Mouse (Mus musculus) gastrocnemius, adult 2 months (tissue): ENCODE results near the gene Gm28044. TPM values are rescaled to one million over a fixed set of nuclear protein-coding genes. Genes with fewer than 3 reads are reported as not detected.
"Not testable (repeated sequence)": the region's sequence is repeated elsewhere in the genome, so short reads cannot be mapped to it uniquely, and the experiment has no call there.

Experiments
- DNase-seq: peaks from one replicate; pipeline ENCODE4 v3.0.0; 2022
- H3K27ac ChIP-seq: fragments of 200-600 bp; 2 replicates; pipeline ENCODE4 v1.8.1; 2022; ENCODE audit warnings: mild to moderate bottlenecking
- H3K4me3 ChIP-seq: fragments of 200-600 bp; 2 replicates; pipeline ENCODE4 v1.8.1; 2022; ENCODE audit warnings: mild to moderate bottlenecking, moderate library complexity
- CTCF ChIP-seq: fragments of 200-600 bp; IDR thresholded peaks from 2 replicates; pipeline ENCODE4 v1.8.1; 2022; ENCODE audit warnings: antibody characterized with exemption, mild to moderate bottlenecking, moderate library complexity
- intact Hi-C: fragments of 180-260 bp; cut with DNase I; formaldehyde crosslinking; loops from one replicate; pipeline ENCODE4 v1.15.1; 2025
- long read RNA-seq, 2 experiments: library from polyadenylated mRNA; stranded (forward); transcript quantifications; one replicate each; pipeline ENCODE4 v2.0.0; 2021
- total RNA-seq, 2 experiments: library from RNA; stranded (reverse); gene quantifications; 2 replicates each; pipeline ENCODE4 v1.2.3; 2021

Gm28044 gene
- 1 to 10 TPM; 1.2 to 1.6 TPM for total RNA-seq
- long read RNA-seq, experiment 1 = 0 reads
- long read RNA-seq, experiment 2 = 0 reads

DNA sequence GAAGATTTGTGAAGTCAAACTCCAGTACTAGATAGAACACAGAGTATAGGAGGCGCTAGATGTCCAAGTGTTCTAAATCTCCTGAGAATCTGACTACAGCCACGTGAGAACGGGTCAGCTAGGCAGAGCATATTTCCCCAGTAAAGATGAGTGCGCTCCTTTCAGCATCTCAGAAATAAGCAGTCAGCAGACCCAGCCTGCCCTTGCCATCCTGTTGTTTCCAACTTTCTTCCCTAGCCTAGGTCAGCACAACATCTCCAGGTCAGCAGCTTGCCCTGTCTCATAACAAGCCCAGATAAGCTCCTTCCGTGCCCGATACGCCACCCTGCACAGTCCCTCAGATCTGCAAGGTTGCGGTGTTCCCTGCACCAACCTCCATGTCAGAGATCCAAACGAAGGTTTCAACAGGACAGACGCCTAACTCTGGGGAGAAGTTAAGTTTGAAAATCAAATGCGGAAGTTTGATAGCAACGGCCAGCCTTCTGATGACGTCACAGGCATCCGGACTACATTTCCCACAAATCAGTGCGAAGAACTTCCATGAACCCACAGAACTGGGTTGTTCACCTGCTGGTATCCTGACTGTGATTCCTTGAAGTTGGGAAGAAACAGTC, at the start of gene Gm28044, which contains the start of gene Zfp953:
Gene Gm28044, minus strand, starts transcription at position 406 of the 614 bp plus-strand sequence.
Gene Zfp953, minus strand, starts transcription at position 475 of the 614 bp plus-strand sequence.
- TF ChIP-seq CTCF = peak; percentile 11; the same call in 1 of the 2 replicates
- peak; percentile 89 for DNase-seq

DNA sequence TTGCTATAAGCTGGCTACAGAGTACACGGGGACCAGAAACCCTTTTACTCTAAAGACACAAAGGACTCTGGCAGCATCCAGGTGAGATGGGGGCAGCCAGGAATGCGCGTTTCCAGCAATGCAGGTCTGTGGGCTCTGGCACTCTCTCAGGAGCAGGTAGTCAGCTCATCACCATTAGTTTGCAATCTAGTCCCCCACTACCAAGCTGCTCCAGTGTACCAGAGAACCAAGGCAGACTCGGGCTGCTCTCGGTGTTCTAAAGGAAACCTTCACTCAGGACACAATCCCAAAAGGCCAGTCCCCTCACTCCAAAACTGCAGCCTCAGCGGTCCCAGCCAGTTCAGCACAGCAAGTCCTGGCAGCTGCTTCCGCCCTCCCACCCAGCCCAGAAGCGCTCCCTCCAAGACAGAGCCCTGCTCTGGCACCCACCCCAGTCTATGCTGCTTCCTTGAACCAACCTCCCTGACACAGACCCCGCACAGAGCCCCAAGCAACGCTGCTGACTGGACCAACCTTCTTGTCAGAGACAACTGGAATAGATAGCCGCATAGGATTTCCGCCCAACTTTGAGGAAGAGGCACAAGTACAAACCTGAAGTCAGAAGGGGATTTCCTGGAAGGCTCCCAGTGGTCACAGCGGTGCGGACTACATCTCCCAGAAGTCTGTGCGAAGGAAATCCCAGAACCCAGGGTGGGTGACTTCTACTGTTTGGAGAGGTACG, 39.0 kb upstream of the Gm28044 start, which contains the start of gene Zfp429:
Gene Zfp429, minus strand, starts transcription at position 637 of the 721 bp plus-strand sequence.
- intact Hi-C loops = loop anchor here (10.0 kb wide), 1 partner anchor 225 kb away; the partner anchor contains the start of gene Rsl1
- DNase-seq = peak; percentile 76
- Histone ChIP-seq H3K27ac (peak within 1 kb of the TSS; percentile 77), H3K4me3 (peak within 1 kb of the TSS; percentile 84)

More for the DNA sequence above, at the start of gene Gm28044, which contains the start of gene Zfp953:
- intact Hi-C loops = loop anchor here (1.0 to 5.0 kb wide), 2 partner anchors 27 to 42 kb away; no protein-coding TSS in a partner anchor
- peak within 1 kb of the TSS; percentile 90 for H3K4me3 ChIP-seq
- peak within 1 kb of the TSS; percentile 92 for H3K27ac ChIP-seq

DNA sequence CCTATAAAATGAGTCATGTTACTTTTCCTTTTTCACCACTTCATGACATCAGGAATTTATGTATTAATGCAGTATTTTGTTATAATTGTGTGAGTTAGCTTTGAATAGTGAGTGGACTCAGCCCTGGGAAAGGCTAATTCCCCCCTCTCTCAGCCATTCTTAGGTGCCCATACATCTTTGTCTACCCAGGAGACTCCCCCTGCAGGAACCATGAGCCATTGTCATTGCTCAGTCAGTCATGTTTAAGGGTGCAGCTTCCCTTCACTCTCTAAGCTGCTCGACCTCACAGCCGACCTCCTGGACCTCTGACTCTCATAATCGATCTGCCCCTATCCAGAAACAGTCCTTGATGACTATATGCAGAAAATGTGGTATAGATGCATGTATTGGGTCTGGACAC, 15.9 kb upstream of the Gm28044 start:
- DNase-seq, H3K4me3 ChIP-seq, H3K27ac ChIP-seq, intact Hi-C loops: not testable (repeated sequence)

DNA sequence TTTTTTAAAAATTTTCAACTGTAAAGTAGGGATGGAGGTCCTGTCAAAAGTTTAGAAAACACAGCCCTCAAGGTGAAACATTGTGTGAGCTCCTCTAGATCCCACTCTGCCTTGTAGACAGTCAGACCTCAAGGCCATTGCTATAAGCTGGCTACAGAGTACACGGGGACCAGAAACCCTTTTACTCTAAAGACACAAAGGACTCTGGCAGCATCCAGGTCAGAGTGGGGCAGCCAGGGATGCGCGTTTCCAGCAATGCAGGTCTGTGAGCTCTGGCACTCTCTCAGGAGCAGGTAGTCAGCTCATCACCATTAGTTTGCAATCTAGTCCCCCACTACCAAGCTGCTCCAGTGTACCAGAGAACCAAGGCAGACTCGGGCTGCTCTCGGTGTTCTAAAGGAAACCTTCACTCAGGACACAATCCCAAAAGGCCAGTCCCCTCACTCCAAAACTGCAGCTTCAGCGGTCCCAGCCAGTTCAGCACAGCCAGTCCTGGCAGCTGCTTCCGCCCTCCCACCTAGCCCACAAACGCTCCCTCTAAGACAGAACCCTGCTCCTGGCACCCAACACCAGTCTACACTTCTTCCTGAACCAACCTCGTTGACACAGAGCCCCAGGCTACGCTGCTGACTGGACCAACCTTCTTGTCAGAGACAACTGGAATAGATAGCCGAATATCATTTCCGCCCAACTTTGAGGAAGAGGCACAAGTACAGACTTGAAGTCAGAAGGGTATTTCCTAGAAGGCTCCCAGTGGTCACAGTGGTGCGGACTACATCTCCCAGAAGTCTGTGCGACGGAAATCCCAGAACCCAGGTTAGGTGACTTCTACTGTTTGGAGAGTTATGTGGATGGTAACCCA, 14.9 kb upstream of the Gm28044 start, which contains the start of the genes Gm28041 and Zfp456:
Gene Gm28041, minus strand, starts transcription at position 684 of the 862 bp plus-strand sequence.
Gene Zfp456, minus strand, starts transcription at position 761 of the 862 bp plus-strand sequence.
- intact Hi-C loops = not testable (repeated sequence)
- Histone ChIP-seq H3K27ac (peak within 1 kb of the TSS; percentile 65), H3K4me3 (peak within 1 kb of the TSS; percentile 73)
- peak; percentile 61 for DNase-seq

DNA sequence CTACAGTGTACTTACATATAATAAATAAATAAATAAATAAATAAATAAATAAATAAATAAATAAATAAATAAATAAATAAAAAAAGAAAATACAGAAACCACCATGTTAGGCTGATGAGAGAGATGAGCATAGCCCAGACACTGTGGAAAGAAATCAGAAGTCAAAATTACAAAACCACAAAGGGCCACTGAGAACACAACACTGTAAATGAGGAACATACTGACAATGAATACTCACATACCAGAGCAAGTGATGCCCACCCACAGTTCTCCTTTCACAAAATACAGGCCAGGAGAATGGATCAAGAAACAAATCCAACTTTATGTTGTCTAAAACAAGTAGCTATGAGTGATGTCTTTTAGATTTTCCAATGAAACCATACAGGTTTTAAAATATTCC, 8.5 kb downstream of the Gm28044 start:
- TF ChIP-seq CTCF = no peak
- Histone ChIP-seq H3K27ac (no peak overlapping the region), H3K4me3 (no peak overlapping the region)
- intact Hi-C loops = no loop called here
- no peak for DNase-seq

DNA sequence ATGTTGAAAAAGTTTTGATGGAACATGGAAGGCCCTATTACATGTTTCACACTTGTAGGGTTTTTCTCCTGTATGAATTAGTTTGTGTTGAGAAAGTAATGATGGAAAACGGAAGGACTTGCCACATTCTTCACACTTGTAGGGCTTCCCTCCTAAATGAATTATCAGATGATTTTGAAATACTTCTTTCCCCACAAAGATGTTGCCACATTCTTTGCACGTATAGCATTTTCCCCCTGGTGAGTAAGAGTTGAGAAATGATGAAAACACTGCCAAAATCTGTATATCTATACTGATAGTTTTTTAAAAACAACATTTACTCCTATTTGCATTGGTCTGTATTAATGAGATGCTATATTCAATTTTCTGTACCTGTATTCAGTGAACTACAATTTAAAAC, 16.9 kb downstream of the Gm28044 start:
- H3K27ac ChIP-seq = no peak overlapping the region
- H3K4me3 ChIP-seq = no peak overlapping the region
- intact Hi-C loops = no loop called here
- no peak for TF ChIP-seq CTCF
- DNase-seq = no peak

DNA sequence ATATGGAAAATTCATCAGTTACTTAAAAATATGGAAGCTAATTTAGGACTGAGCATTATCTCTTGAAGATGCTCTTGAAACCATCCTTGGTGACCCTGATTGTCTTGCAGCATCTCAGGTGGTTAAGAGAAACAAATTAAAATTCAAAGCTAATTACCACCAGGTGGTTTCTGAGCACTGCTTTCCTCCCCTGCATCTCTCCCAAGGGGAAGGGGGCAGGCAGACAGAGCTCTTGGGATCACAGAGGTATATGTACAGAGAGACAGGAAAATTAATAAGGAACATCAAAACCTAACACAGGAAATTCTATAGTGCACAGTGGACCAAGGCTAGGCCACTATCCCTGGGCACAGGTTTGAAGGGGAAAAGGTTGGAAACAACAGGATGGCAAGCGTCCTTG, 27.5 kb downstream of the Gm28044 start:
- intact Hi-C loops = loop anchor here (1.0 kb wide), 1 partner anchor 27 kb away; the partner anchor contains the start of genes Gm28044 and Zfp953
- peak overlapping the region; percentile 91 for H3K27ac ChIP-seq

DNA sequence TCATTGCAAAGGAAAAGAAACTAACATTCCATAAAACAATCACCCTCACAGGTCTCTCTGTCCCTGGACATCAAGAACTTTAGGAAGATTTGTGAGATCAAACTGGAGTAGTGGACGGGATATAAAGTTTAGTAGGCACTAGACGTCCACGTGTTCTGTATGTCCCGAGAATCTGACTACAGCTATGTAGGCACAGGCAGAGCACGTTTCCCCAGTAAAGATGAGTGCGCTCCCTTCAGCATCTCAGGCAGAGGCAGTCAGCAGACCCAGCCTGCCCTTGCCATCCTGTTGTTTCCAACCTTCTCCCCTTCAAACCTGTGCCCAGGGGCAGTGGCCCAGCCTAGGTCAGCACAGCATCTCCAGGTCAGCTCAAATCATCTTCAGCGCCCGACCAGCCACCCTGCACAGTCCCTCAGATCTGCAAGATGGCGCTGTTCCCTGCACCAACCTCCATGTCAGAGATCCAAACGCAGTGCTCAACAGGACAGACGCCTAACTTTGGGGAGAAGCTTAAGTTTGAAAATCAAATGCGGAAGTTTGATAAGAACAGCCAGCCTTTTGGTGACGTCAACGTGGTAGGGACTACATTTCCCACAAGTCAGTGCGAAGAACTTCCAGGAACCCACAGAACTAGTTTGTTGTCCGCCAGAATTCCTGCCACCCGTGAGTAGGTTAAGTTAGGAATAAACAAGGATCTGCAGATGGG, 28.2 kb downstream of the Gm28044 start, which contains the start of gene Zfp595:
Gene Zfp595, minus strand, starts transcription at position 552 of the 706 bp plus-strand sequence.
- peak; percentile 81 for DNase-seq
- Histone ChIP-seq H3K27ac (peak within 1 kb of the TSS; percentile 91), H3K4me3 (peak within 1 kb of the TSS; percentile 71)
- TF ChIP-seq CTCF = peak; percentile 66
- intact Hi-C loops = no loop called here

More for the DNA sequence above, 27.5 kb downstream of the Gm28044 start:
- peak overlapping the region; percentile 71 for H3K4me3 ChIP-seq
- no peak for TF ChIP-seq CTCF
- DNase-seq = no peak

DNA sequence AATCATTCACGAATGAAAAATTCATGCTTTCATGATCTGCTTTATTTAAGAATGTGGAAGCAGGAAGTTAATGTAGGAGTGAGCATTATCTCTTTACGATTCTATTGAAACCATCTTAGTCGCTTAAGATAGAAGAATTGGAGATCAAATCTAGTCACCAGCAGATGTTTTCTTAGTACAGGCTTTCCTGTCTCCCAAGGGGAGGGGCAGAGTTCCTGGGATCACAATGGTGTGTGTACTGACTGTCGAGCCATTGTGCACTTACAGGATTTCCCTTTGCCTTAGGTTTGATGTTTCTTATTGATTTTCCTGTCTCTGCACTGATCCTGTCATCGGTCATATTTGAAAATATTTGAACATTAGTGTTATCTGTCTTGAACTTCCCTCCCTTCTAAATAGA, 53.6 kb downstream of the Gm28044 start:
- Histone ChIP-seq H3K4me3 (peak overlapping the region; percentile 95), H3K27ac (peak overlapping the region; percentile 94)
- TF ChIP-seq CTCF = no peak
- no peak for DNase-seq
- intact Hi-C loops = loop anchor here (5.0 to 10.0 kb wide), 2 partner anchors 39 to 112 kb away; partner anchors contain the start of gene Zfp455

DNA sequence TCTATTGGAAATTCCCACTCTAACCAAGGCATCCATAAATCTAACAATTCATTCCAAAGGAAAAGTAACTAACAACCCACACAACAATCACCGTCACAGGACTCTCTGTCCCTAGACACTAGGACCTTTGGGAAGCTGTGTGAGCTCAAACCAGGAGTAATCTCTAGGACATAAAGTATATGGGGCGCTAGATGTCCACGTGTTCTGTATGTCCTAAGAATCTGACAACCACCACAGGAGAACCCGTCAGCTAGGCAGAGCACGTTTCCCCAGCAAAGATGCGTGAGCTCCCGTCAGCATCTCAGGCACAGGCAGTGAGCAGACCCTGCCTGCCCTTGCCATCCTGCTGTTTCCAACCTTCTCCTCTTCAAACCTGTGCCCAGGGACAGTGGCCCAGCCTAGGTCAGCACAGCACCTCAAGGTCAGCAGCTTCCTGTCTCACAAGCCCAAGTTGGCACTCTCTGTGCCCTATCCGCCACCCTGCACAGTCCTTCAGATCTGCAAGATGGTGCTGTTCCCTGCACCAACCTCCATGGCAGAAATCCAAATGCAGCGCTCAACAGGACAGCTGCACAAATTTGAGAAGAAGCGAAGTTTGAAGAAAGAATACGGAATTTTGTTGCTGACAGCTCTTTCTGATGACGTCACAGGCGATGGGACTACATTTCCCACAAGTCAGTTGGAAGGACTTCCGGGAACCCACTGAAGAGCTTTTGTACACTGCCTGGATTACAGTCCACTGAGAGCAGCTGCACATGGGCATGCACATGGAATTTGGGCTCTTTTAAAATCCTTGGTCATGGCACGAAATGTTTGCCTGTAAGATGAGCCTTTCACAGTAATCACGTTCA, 54.3 kb downstream of the Gm28044 start, which contains the start of gene Zfp457:
Gene Zfp457, minus strand, starts transcription at position 664 of the 851 bp plus-strand sequence.
- Histone ChIP-seq H3K27ac (peak within 1 kb of the TSS; percentile 94), H3K4me3 (peak within 1 kb of the TSS; percentile 95)
- intact Hi-C loops = loop anchor here (1.0 to 10.0 kb wide), 3 partner anchors 39 to 178 kb away; partner anchors contain the start of gene Zfp455
- TF ChIP-seq CTCF = no peak; the same call in 1 of the 2 replicates
- peak; percentile 88 for DNase-seq
